Mouse (Mus musculus): ENCODE measurements at regions not wholly inside any gene's neighbourhood (a gene's known extent, or its start where the extent isn't known, plus 50 kb on each side); places are given as distances from the start of the nearest gene placed in this dataset.

GRCm38 (mm10) chr14:17234898-17235297, 415.9 kb upstream of the Rarb start:
- DNase-seq (ENCODE audit: low spot score in 2 of 2), result no peak

DNA sequence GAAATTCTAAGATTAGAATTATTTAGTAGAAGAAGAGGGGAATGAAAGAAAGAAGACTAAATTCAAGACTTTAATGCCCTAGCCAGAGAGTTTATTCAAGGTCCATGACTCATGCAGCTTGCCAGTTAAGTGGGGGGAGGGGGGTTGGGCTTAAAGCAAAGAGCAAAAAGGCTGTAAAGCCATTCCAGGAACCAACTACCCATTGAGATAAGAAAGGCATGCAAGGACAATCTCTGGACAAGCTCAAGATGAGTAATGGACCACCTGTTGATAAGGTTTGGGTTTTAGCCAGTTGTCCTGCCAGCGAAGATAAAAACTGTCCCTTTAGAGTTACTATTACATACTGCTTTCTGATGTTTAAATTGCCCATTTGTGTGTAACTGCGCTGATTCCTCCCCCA, 392.5 kb upstream of the Rarb start:
- DNase-seq (ENCODE audit: low spot score in 2 of 2), result no peak

DNA sequence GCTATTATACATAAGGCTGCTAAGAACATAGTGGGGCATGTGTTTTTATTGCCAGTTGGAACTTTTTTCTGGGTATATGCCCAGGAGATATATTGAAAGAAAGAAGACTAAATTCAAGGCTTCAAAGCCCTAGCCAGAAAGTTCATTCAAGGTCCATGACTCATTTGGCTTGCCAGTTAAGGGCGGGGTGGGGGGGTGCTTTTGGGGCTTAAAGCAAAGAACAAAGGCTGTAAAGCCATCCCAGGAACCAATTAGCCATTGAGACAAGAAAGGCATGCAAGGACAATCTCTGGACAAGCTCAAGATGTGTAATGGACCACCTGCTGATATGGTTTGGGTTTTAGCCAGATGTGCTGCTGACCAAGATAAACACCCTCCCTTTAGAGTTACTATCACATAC, 386.7 kb upstream of the Rarb start:
- no peak for DNase-seq (ENCODE audit: low spot score in 2 of 2)

- no peak for DNase-seq (ENCODE audit: low spot score in 2 of 2)
Observed at GRCm38 (mm10) chr14:17203251-17204015, 384.5 kb upstream of the Rarb start.

DNA sequence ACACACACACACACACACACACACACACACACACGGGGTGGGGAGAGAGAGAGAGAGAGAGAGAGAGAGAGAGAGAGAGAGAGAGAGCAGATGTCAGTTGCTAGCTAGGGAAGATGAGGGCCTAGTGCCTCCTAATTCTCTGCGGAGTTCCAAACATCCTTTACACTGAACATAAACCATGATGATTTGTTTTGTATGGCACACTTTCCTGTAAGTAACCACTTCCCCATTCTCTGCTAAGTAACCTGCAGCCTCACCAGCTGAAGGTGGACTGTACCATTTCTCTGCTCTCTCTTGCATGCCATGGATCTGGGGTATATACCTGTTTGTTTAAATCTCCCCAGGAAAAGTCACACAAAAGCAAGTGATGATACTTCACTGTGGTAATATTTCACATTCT, 374.0 kb upstream of the Rarb start:
- DNase-seq (ENCODE audit: low spot score in 2 of 2), result no peak

GRCm38 (mm10) chr14:17173218-17173617, 354.3 kb upstream of the Rarb start:
- no peak for DNase-seq (ENCODE audit: low spot score in 2 of 2)

DNA sequence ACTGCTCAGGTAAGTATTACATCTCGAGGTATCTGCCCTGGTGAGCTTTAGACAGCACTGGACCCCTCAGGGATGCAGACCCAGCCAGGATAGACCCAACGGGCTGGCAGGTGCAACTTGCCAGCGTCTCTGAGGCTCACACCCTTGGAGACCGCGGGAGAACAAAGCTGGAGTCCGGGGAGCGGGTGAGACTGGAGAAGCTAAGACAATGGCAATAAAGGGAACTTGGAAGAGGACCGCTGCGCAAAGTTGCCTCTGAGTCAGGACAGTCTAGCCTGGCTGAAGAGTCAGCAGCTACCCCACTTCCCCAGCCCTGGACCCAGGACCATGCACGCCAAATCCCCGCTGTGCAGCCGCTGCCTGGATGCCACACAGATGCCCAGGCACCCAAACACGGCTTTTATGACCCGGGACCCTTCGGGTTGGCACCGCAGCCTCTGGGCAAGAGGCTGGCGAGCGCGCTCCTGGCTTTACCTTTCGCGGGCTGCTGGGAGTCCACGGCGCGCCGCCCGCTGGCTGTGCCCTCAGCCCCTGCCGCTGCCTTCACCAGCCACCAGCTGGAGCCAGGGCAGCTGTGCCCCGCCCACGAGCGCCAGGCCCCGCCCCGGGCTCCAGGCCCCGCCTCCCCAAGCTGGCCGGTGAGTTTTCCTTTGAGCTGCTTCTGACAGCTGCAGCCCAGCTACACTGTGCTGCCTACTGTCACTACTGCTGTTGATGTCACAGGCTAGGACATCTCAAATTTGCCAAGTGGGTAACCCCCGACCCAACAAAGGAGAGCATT, 353.6 kb upstream of the Rarb start:
- DNase-seq (ENCODE audit: low spot score in 2 of 2), result peak; percentile 4 to 32

- DNase-seq (ENCODE audit: low spot score in 2 of 2), result no peak
Observed at GRCm38 (mm10) chr14:17171896-17172295, 352.9 kb upstream of the Rarb start.

- no peak for DNase-seq (ENCODE audit: low spot score in 2 of 2)
Observed at GRCm38 (mm10) chr14:17158324-17158723, 339.4 kb upstream of the Rarb start.

GRCm38 (mm10) chr14:17156402-17156954, 337.5 kb upstream of the Rarb start:
- DNase-seq (ENCODE audit: low spot score in 2 of 2), result no peak

DNA sequence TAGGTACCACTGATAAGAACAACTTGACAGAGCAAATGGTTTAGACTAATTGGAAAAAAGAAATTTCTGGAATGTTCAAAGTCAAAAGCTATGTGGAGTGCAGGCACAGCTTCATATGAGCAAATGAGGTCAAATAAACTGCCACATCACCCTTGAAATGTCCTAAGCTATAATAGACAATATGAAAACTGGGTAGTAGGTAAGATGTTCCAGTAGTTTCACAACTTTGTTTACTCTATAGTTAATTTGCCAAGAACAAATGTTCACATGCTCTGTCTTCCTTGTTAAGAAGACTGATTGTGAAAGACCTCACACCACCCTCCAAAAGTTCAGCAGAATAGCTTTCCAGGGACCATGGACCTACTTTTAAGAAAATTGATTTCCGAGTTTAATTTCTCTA, 301.7 kb upstream of the Rarb start:
- DNase-seq (ENCODE audit: low spot score in 2 of 2), result no peak

- no peak for DNase-seq (ENCODE audit: low spot score in 2 of 2)
Observed at GRCm38 (mm10) chr14:17106668-17107067, 287.7 kb upstream of the Rarb start.

GRCm38 (mm10) chr14:17102486-17102885, 283.5 kb upstream of the Rarb start:
- DNase-seq (ENCODE audit: low spot score in 2 of 2), result no peak

DNA sequence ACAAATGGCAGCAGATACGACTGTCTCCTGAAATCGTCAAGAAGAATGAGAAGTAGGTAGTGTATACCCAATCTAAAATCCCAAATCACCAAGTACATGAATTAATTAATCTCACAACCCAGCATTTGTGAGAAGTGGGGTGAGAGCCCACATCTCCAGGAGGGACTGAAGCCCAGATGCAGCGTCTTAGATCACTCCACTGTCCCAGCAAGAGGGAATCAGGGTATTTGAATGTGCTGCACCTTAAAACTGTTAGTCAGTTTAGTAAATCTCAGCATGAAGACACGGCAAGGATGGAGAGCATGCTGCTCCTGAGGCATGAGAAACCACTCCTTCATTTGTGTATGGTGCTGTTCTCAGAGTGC, 271.6 kb upstream of the Rarb start:
- DNase-seq (ENCODE audit: low spot score in 2 of 2), result no peak

DNA sequence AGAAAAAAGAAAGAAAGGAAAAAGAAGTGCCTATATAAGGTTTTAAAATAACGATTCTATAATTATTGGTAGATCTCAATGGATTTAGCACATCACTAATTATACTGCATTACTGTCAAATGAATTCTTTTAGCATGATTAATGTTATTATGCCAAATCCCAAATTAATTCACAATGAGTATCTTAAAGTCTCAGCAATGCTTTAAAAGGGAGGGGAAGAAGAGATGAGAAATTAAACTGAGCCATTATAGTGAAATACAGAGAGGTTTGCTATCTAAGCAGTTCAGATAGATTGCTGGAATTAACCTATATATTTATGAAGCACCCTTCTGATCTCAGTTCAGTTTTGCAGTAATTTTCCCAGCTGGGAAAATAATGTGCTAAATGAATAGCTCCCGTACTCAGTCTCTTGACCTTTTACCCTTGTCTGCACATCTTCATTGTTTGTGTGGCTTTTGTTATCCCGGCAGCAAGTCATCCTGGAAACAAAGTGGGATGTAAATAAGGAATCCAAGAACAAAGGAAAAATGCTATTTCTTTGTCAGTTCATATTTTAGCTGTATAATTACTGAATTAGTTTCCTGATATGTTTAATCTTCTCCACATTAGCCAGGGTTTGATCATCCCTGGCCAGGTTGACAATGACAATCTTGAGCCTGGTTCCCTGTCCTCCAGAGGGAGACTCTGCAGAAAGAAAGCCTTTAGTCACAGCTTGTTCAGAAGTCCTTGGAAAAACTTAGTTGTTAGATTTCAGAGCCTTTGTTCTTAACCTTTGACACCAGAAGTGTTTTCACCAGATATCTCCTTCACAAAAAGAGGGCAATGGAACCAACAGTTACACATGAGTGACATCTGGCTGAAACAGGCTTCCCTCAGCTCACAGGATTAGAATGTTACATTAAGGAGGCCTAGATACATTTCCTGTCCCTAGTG, 270.9 kb upstream of the Rarb start:
- no peak for DNase-seq (ENCODE audit: low spot score in 2 of 2)

- DNase-seq (ENCODE audit: low spot score in 2 of 2), result no peak
Observed at GRCm38 (mm10) chr14:17089089-17089634, 270.2 kb upstream of the Rarb start.

- DNase-seq (ENCODE audit: low spot score in 2 of 2), result no peak
Observed at GRCm38 (mm10) chr14:17087828-17088227, 268.9 kb upstream of the Rarb start.

GRCm38 (mm10) chr14:17083907-17084306, 265.0 kb upstream of the Rarb start:
- DNase-seq (ENCODE audit: low spot score in 2 of 2), result no peak

DNA sequence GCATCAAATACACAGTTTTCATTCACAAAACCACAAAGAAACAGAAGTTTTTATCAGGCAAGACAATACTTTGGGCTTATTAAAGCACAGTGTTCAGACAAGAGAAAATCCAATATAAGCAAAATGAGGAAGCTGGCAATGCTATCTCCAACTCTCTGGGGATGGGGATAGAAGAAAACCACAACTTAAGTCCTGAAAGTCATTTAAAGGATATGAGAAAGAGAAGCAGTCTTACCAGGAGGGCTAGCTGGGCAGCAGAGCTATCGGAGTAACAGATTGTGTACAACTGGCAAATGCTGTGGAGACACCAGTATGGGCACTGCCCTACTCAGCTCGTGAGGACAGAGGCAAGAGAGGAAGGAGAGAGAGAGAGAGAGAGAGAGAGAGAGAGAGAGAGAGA, 262.9 kb upstream of the Rarb start:
- DNase-seq (ENCODE audit: low spot score in 2 of 2), result no peak

- no peak for DNase-seq (ENCODE audit: low spot score in 2 of 2)
Observed at GRCm38 (mm10) chr14:17079513-17079912, 260.6 kb upstream of the Rarb start.

DNA sequence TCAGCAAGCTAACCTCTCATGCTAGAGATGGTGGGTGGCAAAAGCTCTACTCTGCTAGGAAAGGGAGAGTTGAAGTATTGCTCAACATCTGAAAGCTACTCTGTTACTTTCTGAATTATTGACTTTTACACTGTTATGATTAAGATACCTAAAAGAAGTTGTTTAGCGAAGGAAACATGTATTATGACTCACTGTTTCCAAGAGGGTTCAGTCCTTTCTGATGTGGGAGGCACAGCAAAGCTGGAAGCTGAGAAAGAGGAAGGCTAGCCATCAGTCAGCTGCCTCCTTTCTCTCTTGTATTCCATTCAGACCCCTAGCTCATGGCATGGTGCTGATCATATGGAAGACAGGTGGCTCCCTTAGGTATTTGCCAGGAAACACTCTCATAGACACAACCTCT, 242.4 kb upstream of the Rarb start:
- DNase-seq (ENCODE audit: low spot score in 2 of 2), result no peak

DNA sequence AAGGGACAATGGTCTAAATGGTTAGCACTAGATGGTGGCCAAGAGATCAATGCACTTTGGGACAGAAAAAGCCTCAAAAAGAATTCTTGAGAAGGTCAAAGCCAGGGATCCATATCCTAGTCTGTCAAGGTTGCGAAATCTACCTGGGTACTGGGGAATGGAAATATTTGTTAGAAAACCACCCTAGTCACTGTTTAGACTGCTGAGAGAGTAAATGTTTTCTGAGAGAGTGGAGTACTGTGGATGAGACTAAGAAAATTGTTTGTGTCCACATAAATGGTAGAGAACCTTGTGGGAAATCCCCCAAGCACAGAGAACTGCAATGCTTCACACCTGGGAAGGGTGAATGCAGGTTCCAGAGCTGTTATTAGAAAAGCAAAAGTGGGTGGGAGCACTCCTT, 239.5 kb upstream of the Rarb start:
- no peak for DNase-seq (ENCODE audit: low spot score in 2 of 2)
